Mouse (Mus musculus): ENCODE data around the gene Lypd6b. TPM values are rescaled to one million over a fixed set of nuclear protein-coding genes. Genes with fewer than 3 reads are reported as not detected.

Lypd6b gene
- total and polyA plus RNA-seq, 3 experiments, result 0.16 TPM; not detected in 2

DNA sequence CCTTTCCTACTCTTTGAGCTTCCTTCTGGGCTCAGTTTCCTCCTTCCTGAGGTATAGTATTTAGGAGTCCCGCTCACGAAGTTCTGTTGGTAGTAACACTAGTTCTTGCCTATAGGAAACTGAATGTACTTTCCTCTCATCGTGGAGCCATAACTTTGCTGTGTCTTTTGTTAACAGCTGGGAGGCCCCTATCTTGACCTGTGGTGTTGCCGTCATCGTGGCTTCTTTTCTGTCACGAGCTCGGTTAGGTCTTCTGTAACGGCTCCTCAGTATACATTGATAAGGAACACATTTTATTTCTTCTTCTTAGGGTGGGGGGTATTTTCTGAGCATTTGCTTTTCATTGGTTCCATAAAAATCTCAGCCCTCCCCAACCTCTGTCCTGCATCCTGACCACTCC, 74.2 kb downstream of the Lypd6b start:
- Histone ChIP-seq H3K4me3 (ENCODE audit: low read depth, low read length) (no peak overlapping the region), H3K36me3 (replicated peaks) (no peaks in the 10 kb centered on the region), H3K27me3 (ENCODE audit: insufficient read depth, low read length) (no peaks in the 10 kb centered on the region), H3K4me1 (ENCODE audit: insufficient read depth, low read depth, low read length) (no peaks in the 10 kb centered on the region), H3K9me3 (replicated peaks) (peaks cover 39% of the 10 kb centered on the region)
- DNase-seq (ENCODE audit: low spot score) (no peak), ATAC-seq (ENCODE audit: extremely low read depth, insufficient number of reproducible peaks, low FRiP score, poor library complexity, severe bottlenecking) (no peak)
- TF ChIP-seq TAL1 (conservative IDR thresholded peaks at IDR 0.05; ENCODE audit: low read depth, low read length) (no peak), POLR2AphosphoS5 (IDR thresholded peaks at IDR 0.05; ENCODE audit: insufficient replicate concordance, low read depth, low read length) (no peak), CTCF (IDR thresholded peaks at IDR 0.05; ENCODE audit: low read depth, low read length) (no peak), GATA1 (IDR thresholded peaks at IDR 0.05; ENCODE audit: borderline replicate concordance, low read length) (no peak), GATA2 (IDR thresholded peaks at IDR 0.05; ENCODE audit: borderline replicate concordance, low read depth, low read length) (no peak)

DNA sequence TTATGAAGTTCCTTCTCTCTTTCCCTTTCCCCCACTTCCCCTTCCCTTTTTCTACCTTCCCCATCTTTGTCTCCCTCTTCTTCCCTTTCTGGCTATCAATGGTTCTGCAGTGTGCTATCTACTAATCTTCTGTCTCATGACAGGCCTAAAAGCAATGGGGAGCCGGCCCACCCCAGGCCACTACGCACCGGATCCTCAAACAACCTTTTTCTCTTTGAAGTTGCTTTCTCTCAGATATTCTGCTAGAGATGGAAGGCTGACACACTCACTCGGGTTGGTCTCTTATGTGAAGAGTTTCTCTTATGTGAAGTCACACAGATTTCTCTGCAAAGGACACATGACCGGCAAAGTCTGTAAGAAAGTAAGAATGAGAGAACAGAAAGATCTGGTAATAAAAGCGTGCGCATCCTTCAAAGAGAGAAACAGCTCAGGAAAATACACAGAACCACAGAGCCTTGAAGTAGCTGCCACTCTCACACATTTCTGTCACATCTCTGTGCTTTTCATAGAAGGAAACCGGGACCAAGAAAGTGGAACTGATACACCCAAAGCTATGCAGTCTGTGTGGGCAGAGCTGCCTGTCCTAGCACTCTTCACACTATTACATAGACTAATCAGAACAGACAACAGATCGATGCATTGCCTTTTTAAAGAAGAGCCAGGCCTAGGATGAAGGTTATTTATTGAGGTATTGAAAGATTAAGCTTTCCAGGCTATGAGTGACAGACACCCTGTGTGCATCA, 80.8 kb downstream of the Lypd6b start:
- Histone ChIP-seq H3K4me3 (ENCODE audit: low read depth, low read length) (no peak overlapping the region), H3K4me1 (ENCODE audit: insufficient read depth, low read depth, low read length) (no peaks in the 10 kb centered on the region), H3K36me3 (replicated peaks) (no peaks in the 10 kb centered on the region), H3K27me3 (ENCODE audit: insufficient read depth, low read length) (no peaks in the 10 kb centered on the region), H3K9me3 (replicated peaks) (peaks cover 33% of the 10 kb centered on the region)
- TF ChIP-seq POLR2AphosphoS5 (IDR thresholded peaks at IDR 0.05; ENCODE audit: insufficient replicate concordance, low read depth, low read length) (no peak), GATA2 (IDR thresholded peaks at IDR 0.05; ENCODE audit: borderline replicate concordance, low read depth, low read length) (no peak), CTCF (IDR thresholded peaks at IDR 0.05; ENCODE audit: low read depth, low read length) (no peak), TAL1 (conservative IDR thresholded peaks at IDR 0.05; ENCODE audit: low read depth, low read length) (no peak), GATA1 (IDR thresholded peaks at IDR 0.05; ENCODE audit: borderline replicate concordance, low read length) (no peak)
- no peak for ATAC-seq (ENCODE audit: extremely low read depth, insufficient number of reproducible peaks, low FRiP score, poor library complexity, severe bottlenecking)
- DNase-seq (ENCODE audit: low spot score), result no peak

DNA sequence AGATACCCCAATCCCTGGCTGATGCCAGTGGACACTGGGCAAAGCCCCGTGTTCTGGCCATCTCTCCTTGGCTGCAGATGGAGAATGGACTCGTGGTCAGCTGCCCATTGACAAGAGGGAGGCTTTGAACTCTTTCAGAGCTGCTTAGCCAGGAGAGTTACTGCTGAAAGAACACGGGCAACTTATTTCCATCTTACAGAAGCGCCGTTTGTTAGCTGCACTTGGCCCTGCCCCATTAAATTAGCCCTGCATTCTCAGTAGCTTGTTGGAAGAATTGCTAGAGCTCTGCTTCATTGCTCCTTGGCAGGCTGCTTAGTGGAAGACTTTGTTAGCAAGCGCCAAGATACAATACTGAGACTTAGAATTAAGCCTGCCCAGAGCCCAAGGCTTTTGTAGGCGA, 81.6 kb downstream of the Lypd6b start:
- Histone ChIP-seq H3K36me3 (replicated peaks) (no peaks in the 10 kb centered on the region), H3K4me3 (ENCODE audit: low read depth, low read length) (no peak overlapping the region), H3K4me1 (ENCODE audit: insufficient read depth, low read depth, low read length) (no peaks in the 10 kb centered on the region), H3K27me3 (ENCODE audit: insufficient read depth, low read length) (no peaks in the 10 kb centered on the region), H3K9me3 (replicated peaks) (peaks cover 31% of the 10 kb centered on the region)
- no peak for ATAC-seq (ENCODE audit: extremely low read depth, insufficient number of reproducible peaks, low FRiP score, poor library complexity, severe bottlenecking)
- DNase-seq (ENCODE audit: low spot score), result no peak
- TF ChIP-seq GATA2 (IDR thresholded peaks at IDR 0.05; ENCODE audit: borderline replicate concordance, low read depth, low read length), result no peak
- no peak for TF ChIP-seq TAL1 (conservative IDR thresholded peaks at IDR 0.05; ENCODE audit: low read depth, low read length)
- no peak for TF ChIP-seq CTCF (IDR thresholded peaks at IDR 0.05; ENCODE audit: low read depth, low read length)
- no peak for TF ChIP-seq POLR2AphosphoS5 (IDR thresholded peaks at IDR 0.05; ENCODE audit: insufficient replicate concordance, low read depth, low read length)
- no peak for TF ChIP-seq GATA1 (IDR thresholded peaks at IDR 0.05; ENCODE audit: borderline replicate concordance, low read length)

DNA sequence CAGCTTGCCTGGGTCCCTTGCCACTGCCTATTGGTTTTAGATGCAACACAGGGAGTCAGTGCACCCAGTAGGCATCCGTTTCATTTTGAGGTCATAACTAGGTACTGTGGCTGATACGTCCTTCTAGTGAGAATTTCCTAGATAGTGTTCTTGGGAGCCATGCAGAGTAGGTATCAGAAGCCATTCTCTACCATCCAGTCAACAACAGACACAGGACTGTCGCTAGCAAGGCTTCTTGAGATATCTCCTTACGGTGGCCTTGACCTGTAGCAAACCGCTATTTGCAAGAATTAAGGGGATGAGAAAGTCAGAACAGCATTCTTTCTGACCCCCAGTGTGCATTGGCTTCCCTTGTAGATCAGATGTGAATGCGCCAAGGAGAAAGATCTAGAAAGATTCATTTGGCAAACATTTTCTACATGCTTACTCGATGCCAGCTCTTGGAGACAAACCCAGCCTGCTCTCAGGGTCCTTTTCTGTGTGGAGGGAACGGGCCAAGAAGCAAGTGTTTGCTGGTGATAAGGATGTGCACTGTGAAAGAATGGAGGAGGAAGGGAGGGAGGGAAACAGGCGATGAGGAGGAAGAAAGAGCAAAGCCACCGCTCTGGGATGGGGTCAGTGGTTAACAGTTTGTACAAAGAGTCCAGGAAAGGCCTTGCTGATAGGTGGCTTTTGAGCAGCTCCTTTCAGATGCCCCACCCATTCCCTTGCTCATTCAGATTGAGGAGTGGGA, 82.5 kb downstream of the Lypd6b start:
- no peak for ATAC-seq (ENCODE audit: extremely low read depth, insufficient number of reproducible peaks, low FRiP score, poor library complexity, severe bottlenecking)
- Histone ChIP-seq H3K4me1 (ENCODE audit: insufficient read depth, low read depth, low read length) (no peaks in the 10 kb centered on the region), H3K9me3 (replicated peaks) (peaks cover 30% of the 10 kb centered on the region), H3K4me3 (ENCODE audit: low read depth, low read length) (no peak overlapping the region), H3K27me3 (ENCODE audit: insufficient read depth, low read length) (no peaks in the 10 kb centered on the region), H3K36me3 (replicated peaks) (no peaks in the 10 kb centered on the region)
- no peak for TF ChIP-seq GATA1 (IDR thresholded peaks at IDR 0.05; ENCODE audit: borderline replicate concordance, low read length)
- TF ChIP-seq TAL1 (conservative IDR thresholded peaks at IDR 0.05; ENCODE audit: low read depth, low read length), result no peak
- TF ChIP-seq GATA2 (IDR thresholded peaks at IDR 0.05; ENCODE audit: borderline replicate concordance, low read depth, low read length), result no peak
- no peak for TF ChIP-seq CTCF (IDR thresholded peaks at IDR 0.05; ENCODE audit: low read depth, low read length)
- TF ChIP-seq POLR2AphosphoS5 (IDR thresholded peaks at IDR 0.05; ENCODE audit: insufficient replicate concordance, low read depth, low read length), result no peak
- no peak for DNase-seq (ENCODE audit: low spot score)

DNA sequence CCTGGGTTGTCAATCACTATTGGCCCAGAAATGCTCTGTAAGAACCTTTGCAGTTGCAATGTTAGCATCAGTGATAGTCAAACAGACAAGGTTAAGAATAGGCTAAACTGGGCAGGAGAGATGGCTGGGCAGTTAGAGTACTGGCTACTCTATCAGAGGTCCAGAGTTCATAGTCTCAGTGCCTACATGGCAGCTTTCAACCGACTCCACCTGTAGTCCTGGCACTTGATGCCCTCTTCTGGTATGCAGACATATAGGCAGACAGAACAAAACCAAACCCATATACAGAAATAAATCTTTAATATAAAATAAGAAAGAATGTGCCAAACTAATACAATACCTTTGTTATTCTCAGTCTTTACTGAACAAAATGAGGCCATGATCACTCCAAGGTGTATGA, 83.5 kb downstream of the Lypd6b start:
- DNase-seq (ENCODE audit: low spot score) (no peak), ATAC-seq (ENCODE audit: extremely low read depth, insufficient number of reproducible peaks, low FRiP score, poor library complexity, severe bottlenecking) (no peak)
- Histone ChIP-seq H3K4me3 (ENCODE audit: low read depth, low read length) (no peak overlapping the region), H3K27me3 (ENCODE audit: insufficient read depth, low read length) (no peaks in the 10 kb centered on the region), H3K4me1 (ENCODE audit: insufficient read depth, low read depth, low read length) (no peaks in the 10 kb centered on the region), H3K36me3 (replicated peaks) (no peaks in the 10 kb centered on the region), H3K9me3 (replicated peaks) (peaks cover 26% of the 10 kb centered on the region)
- no peak for TF ChIP-seq TAL1 (conservative IDR thresholded peaks at IDR 0.05; ENCODE audit: low read depth, low read length)

DNA sequence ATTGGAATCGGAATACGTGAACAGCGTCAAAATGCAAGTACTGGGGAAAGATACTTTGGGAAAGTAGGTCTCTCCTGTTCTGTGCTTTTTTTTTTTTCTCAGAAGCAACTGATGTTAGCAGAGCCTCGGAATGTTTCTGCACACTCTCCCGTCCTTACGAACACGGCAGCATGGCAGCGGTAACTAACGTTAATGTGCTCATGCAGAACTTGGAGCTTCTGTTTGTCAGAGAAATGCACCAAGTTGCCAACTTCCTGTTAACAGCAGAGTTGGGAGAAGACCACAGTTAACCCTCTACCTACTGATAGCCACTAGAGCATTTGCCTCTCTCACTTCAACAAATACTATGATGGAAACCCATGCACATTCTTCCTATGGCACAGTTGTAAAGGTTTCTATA, 93.0 kb downstream of the Lypd6b start:
- peaks cover 28% of the 10 kb centered on the region for H3K9me3 ChIP-seq (replicated peaks)
- H3K4me3 ChIP-seq (ENCODE audit: low read depth, low read length), result no peak overlapping the region
- no peaks in the 10 kb centered on the region for H3K27me3 ChIP-seq (ENCODE audit: insufficient read depth, low read length)
- DNase-seq (ENCODE audit: low spot score) (no peak), ATAC-seq (ENCODE audit: extremely low read depth, insufficient number of reproducible peaks, low FRiP score, poor library complexity, severe bottlenecking) (no peak)
- H3K36me3 ChIP-seq (replicated peaks), result no peaks in the 10 kb centered on the region
- no peaks in the 10 kb centered on the region for H3K4me1 ChIP-seq (ENCODE audit: insufficient read depth, low read depth, low read length)
- no peak for TF ChIP-seq GATA1 (IDR thresholded peaks at IDR 0.05; ENCODE audit: borderline replicate concordance, low read length)
- TF ChIP-seq POLR2AphosphoS5 (IDR thresholded peaks at IDR 0.05; ENCODE audit: insufficient replicate concordance, low read depth, low read length), result no peak
- TF ChIP-seq GATA2 (IDR thresholded peaks at IDR 0.05; ENCODE audit: borderline replicate concordance, low read depth, low read length), result no peak
- TF ChIP-seq TAL1 (conservative IDR thresholded peaks at IDR 0.05; ENCODE audit: low read depth, low read length), result no peak
- no peak for TF ChIP-seq CTCF (IDR thresholded peaks at IDR 0.05; ENCODE audit: low read depth, low read length)

Measured in G1E (cell line).